Mouse (Mus musculus) heart, adult 2 months (tissue): ENCODE results near the gene Kifc1. TPM values are rescaled to one million over a fixed set of nuclear protein-coding genes. Genes with fewer than 3 reads are reported as not detected.
"Not testable (repeated sequence)": the region's sequence is repeated elsewhere in the genome, so short reads cannot be mapped to it uniquely, and the experiment has no call there.

ENCODE experiments used
- DNase-seq, 2 experiments: peaks; one replicate each; pipeline ENCODE4 v3.0.0; 2021
- H3K27ac ChIP-seq: fragments of 200-600 bp; 2 replicates; pipeline ENCODE4 v1.8.1; 2022
- H3K27me3 ChIP-seq: fragments of 200-500 bp; 2 replicates; pipeline ENCODE4 v1.6.1; 2012; ENCODE audit warnings: mild to moderate bottlenecking, low read length, inconsistent platforms, mixed read lengths; ENCODE audit not compliant: control insufficient read depth, insufficient read depth
- H3K36me3 ChIP-seq: fragments of 200-500 bp; 2 replicates; pipeline ENCODE4 v1.6.1; 2012; ENCODE audit warnings: low read length, inconsistent platforms; ENCODE audit not compliant: control insufficient read depth, insufficient read depth
- H3K4me1 ChIP-seq: fragments of 200-500 bp; 2 replicates; pipeline ENCODE4 v1.6.1; 2011; ENCODE audit warnings: low read length; ENCODE audit not compliant: control insufficient read depth, insufficient read depth
- H3K4me3 ChIP-seq: fragments of 200-600 bp; 2 replicates; pipeline ENCODE4 v1.8.1; 2022
- H3K79me2 ChIP-seq: fragments of 200-500 bp; replicated peaks from 2 replicates; pipeline ENCODE4 v1.6.1; 2012; ENCODE audit warnings: mild to moderate bottlenecking, inconsistent platforms, low read length, moderate library complexity, mixed read lengths; ENCODE audit not compliant: control insufficient read depth, insufficient read depth
- H3K9ac ChIP-seq: fragments of 200-500 bp; 2 replicates; pipeline ENCODE4 v1.6.1; 2012; ENCODE audit warnings: low read depth, mild to moderate bottlenecking, control low read depth, inconsistent platforms, low read length, mixed read lengths
- CTCF ChIP-seq: fragments of 200-600 bp; IDR thresholded peaks from 2 replicates; pipeline ENCODE4 v1.8.1; 2022; ENCODE audit warnings: antibody characterized with exemption, mild to moderate bottlenecking, moderate library complexity
- EP300 ChIP-seq: fragments of 200-500 bp; IDR thresholded peaks from 2 replicates; pipeline ENCODE4 v1.6.1; 2011; ENCODE audit warnings: low read depth, low read length, control low read depth; ENCODE audit not compliant: insufficient read depth
- POLR2A ChIP-seq: fragments of 200-500 bp; IDR thresholded peaks from 2 replicates; pipeline ENCODE4 v1.6.1; 2011; ENCODE audit warnings: mild to moderate bottlenecking, low read depth, low read length, control low read depth; ENCODE audit not compliant: insufficient read depth
- WGBS: fragments of 180-500 bp; shearing (Covaris S2); methylation state at CpG from one replicate; pipeline ENCODE4 v1.1.7; 2018; 5-methylcytosine and 5-hydroxymethylcytosine counted together
- intact Hi-C: fragments of 180-260 bp; cut with DNase I; formaldehyde crosslinking; loops from one replicate; pipeline ENCODE4 v1.15.1; 2025
- polyA plus RNA-seq: library from polyadenylated mRNA; depleted of rRNA; stranded (reverse); fragments of >200 nt; gene quantifications from 2 replicates; pipeline ENCODE4 v1.2.3, GENCODE M21; 2012
- total RNA-seq, 2 experiments: library from RNA; stranded (reverse); gene quantifications; 2 replicates each; pipeline ENCODE4 v1.2.3; 2021

Kifc1 gene
- total and polyA plus RNA-seq, 3 experiments, result 0.57 to 0.66 (median 0.59) TPM

GRCm38 (mm10) chr17:33875797-33876196, 14.7 kb downstream of the Kifc1 start:
- H3K9ac ChIP-seq, DNase-seq, H3K36me3 ChIP-seq, H3K79me2 ChIP-seq, H3K27me3 ChIP-seq, H3K4me1 ChIP-seq, H3K4me3 ChIP-seq, intact Hi-C loops, H3K27ac ChIP-seq: not testable (repeated sequence)
- TF ChIP-seq CTCF, result peak; percentile 45
- 86% methylated on average over 5 of the region's 5 CpGs for WGBS

- Histone ChIP-seq H3K4me3 (no peak overlapping the region), H3K4me1 (no peaks in the 10 kb centered on the region), H3K79me2 (no peaks in the 10 kb centered on the region), H3K36me3 (no peaks in the 10 kb centered on the region), H3K27me3 (no peaks in the 10 kb centered on the region), H3K27ac (no peak overlapping the region; the same call in 1 of the 2 replicates), H3K9ac (no peak overlapping the region)
- no peak for DNase-seq
- TF ChIP-seq POLR2A, result no peak
- no peak for TF ChIP-seq EP300
- TF ChIP-seq CTCF, result no peak
- WGBS, result 89% methylated on average over 11 of the region's 11 CpGs
- intact Hi-C loops, result no loop called here
These were observed 16.1 kb downstream of the Kifc1 start for GRCm38 (mm10) chr17:33874411-33874810.

GRCm38 (mm10) chr17:33873537-33873936, 16.9 kb downstream of the Kifc1 start, which contains the start of gene Gm7029:
Gene Gm7029, plus strand, starts transcription at chr17:33873837.
- WGBS, result 69% methylated on average over 3 of the region's 12 CpGs

GRCm38 (mm10) chr17:33865330-33866030, 25.0 kb downstream of the Kifc1 start:
- 20% methylated on average over 9 of the region's 9 CpGs for WGBS
- Histone ChIP-seq H3K9ac (no peak overlapping the region), H3K4me1 (no peaks in the 10 kb centered on the region), H3K79me2 (no peaks in the 10 kb centered on the region), H3K36me3 (no peaks in the 10 kb centered on the region), H3K4me3 (no peak overlapping the region), H3K27me3 (no peaks in the 10 kb centered on the region), H3K27ac (no peak overlapping the region)
- TF ChIP-seq POLR2A (no peak), EP300 (no peak), CTCF (peak; percentile 66)
- DNase-seq, result peak in 1 of 2 experiments; percentile 40
- intact Hi-C loops, result no loop called here

More at GRCm38 (mm10) chr17:33873537-33873936, 16.9 kb downstream of the Kifc1 start, which contains the start of gene Gm7029:
- H3K27ac ChIP-seq, H3K79me2 ChIP-seq, H3K4me3 ChIP-seq, H3K9ac ChIP-seq, H3K4me1 ChIP-seq, H3K27me3 ChIP-seq, H3K36me3 ChIP-seq, intact Hi-C loops, DNase-seq: not testable (repeated sequence)

GRCm38 (mm10) chr17:33857816-33858215, 32.6 kb downstream of the Kifc1 start:
- no peaks in the 10 kb centered on the region for H3K79me2 ChIP-seq
- no peak overlapping the region for H3K27ac ChIP-seq
- H3K36me3 ChIP-seq, result no peaks in the 10 kb centered on the region
- no peak overlapping the region for H3K9ac ChIP-seq
- DNase-seq, result no peak
- no peak overlapping the region for H3K4me3 ChIP-seq
- intact Hi-C loops, result no loop called here
- 81% methylated on average over 4 of the region's 4 CpGs for WGBS
- H3K4me1 ChIP-seq, result no peaks in the 10 kb centered on the region
- TF ChIP-seq POLR2A, result no peak
- no peak for TF ChIP-seq EP300
- no peak for TF ChIP-seq CTCF
- H3K27me3 ChIP-seq, result no peaks in the 10 kb centered on the region

- no peak overlapping the region for H3K9ac ChIP-seq
- no peak for DNase-seq
- H3K27ac ChIP-seq, result no peak overlapping the region
- no peaks in the 10 kb centered on the region for H3K27me3 ChIP-seq
- H3K36me3 ChIP-seq, result no peaks in the 10 kb centered on the region
- 24% methylated on average over 1 of the region's 1 CpGs for WGBS
- TF ChIP-seq CTCF (no peak), EP300 (no peak), POLR2A (no peak)
- H3K4me3 ChIP-seq, result no peak overlapping the region
- intact Hi-C loops, result no loop called here
- no peaks in the 10 kb centered on the region for H3K79me2 ChIP-seq
- no peaks in the 10 kb centered on the region; the same call in 1 of the 2 replicates for H3K4me1 ChIP-seq
These were observed 39.1 kb downstream of the Kifc1 start for GRCm38 (mm10) chr17:33851331-33851730.
